Mouse (Mus musculus): Measurements from ENCODE around the gene Tctex1d2.
A peak's percentile ranks its signal among the peaks of the same experiment; 100 is the strongest.

Gene Tctex1d2

GRCm38 (mm10) chr16:32419517-32420483 is at the start of gene Tctex1d2:
Tctex1d2 (plus strand) TSS chr16:32419702.
- peak; percentile 96 for ATAC-seq (ENCODE audit: insufficient number of reproducible peaks, low FRiP score, low TSS enrichment)

GRCm38 (mm10) chr16:32371351-32371750 is 48.2 kb upstream of the Tctex1d2 start:
- no peak for ATAC-seq (ENCODE audit: insufficient number of reproducible peaks, low FRiP score, low TSS enrichment)

DNA sequence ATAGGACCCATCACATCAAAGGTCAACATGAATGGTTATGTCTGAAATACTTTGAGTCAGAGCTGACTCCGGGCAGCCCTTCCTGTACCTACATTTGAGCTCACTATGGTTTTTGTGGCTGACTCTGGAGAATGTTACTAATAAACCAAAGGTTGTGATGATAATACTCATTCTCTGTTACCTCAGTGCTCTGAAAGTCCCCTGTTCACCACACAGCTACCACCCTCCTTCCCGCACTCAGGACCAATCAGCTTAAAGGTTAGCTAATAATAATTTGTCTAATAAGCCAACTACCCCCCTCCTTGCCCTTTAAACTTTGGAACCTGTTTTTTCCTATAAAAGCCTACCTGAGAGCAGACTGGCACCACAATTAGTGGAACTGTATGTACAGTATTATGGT is 39.9 kb upstream of the Tctex1d2 start:
- no peak for ATAC-seq (ENCODE audit: insufficient number of reproducible peaks, low FRiP score, low TSS enrichment)

- ATAC-seq (ENCODE audit: insufficient number of reproducible peaks, low FRiP score, low TSS enrichment), result no peak
Measured at GRCm38 (mm10) chr16:32382901-32383300, 36.6 kb upstream of the Tctex1d2 start.

GRCm38 (mm10) chr16:32384885-32385284 is 34.6 kb upstream of the Tctex1d2 start:
- no peak for ATAC-seq (ENCODE audit: insufficient number of reproducible peaks, low FRiP score, low TSS enrichment)

DNA sequence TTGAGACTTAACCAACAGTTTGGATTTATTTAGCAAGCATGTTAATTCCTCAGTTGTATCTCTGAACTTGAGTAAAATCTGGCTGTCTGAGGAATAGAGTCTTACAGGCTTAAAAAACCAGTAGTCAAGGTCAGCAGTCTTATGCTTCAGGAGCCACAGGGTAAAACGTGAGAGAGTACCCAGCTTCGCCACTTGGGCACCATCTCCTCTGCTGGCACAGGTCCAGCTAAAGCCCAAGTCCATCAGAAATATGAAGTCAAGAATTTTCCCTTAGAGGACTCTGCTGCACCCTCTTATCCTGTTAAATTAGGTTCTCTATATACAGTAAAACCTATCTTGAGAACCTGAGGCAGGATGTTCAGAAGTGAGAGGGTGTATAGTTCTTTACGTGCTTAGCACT is 32.7 kb upstream of the Tctex1d2 start:
- no peak for ATAC-seq (ENCODE audit: insufficient number of reproducible peaks, low FRiP score, low TSS enrichment)

DNA sequence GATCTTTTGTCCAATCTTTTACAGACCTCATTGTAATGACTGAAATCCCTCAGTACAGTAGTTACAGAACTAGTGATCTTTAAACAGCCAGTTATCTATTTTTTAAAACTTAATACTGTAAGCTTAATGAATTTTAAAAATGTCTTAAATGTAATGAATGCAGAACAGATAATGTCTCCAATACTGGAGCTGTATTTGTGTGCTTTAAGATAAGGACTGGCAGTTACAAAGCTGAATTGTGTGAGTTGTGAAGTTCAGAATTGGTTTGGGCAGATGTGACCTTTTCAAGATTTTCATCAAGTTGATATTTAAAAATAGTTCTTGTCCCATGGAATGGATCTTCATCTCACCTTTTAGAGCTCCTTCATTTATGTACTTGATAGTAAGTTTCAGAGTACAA is 30.5 kb upstream of the Tctex1d2 start:
- no peak for ATAC-seq (ENCODE audit: insufficient number of reproducible peaks, low FRiP score, low TSS enrichment)

DNA sequence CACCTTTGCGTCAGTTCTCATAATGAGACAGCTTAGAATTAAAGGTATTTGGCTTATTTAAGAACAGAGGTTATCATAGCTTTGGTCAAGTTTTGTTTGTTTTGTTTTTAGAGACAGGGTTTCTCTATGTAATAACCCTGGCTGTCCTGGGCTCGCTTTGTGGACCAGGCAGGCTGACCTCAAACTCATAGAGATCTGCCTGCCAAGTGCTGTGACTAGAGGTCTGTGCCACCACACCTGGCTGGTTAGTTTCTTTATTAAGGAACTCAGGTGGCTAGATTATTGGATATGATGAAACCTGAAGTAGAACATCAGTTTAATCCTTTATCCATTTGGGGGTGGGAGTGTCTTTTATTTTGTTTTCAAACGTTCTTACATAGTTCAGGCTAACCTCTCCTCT is 29.7 kb upstream of the Tctex1d2 start:
- ATAC-seq (ENCODE audit: insufficient number of reproducible peaks, low FRiP score, low TSS enrichment), result no peak

- no peak for ATAC-seq (ENCODE audit: insufficient number of reproducible peaks, low FRiP score, low TSS enrichment)
Measured at GRCm38 (mm10) chr16:32390882-32391281, 28.6 kb upstream of the Tctex1d2 start.

GRCm38 (mm10) chr16:32395679-32396540 is 23.6 kb upstream of the Tctex1d2 start:
- no peak for ATAC-seq (ENCODE audit: insufficient number of reproducible peaks, low FRiP score, low TSS enrichment)

- ATAC-seq (ENCODE audit: insufficient number of reproducible peaks, low FRiP score, low TSS enrichment), result no peak
Measured at GRCm38 (mm10) chr16:32396541-32396835, 23.0 kb upstream of the Tctex1d2 start.

DNA sequence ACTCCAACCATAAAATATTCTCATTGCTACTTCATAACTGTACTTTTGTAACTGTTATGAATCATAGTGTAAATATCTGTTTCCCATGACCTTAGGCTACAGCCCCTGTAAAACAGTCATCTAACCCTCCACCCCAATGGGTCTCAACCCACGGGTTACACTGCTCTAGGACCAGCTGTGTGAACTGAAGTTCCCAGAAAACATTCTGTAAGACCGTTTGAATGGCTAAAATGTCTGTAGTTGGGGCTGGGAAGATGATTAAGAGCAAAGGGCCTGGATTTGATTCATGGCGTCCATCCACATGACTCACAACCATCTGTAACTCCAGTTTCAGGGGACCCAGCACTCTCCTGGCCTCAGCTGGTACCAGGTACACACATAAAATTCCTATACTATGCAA is 21.3 kb upstream of the Tctex1d2 start:
- ATAC-seq (ENCODE audit: insufficient number of reproducible peaks, low FRiP score, low TSS enrichment), result no peak

DNA sequence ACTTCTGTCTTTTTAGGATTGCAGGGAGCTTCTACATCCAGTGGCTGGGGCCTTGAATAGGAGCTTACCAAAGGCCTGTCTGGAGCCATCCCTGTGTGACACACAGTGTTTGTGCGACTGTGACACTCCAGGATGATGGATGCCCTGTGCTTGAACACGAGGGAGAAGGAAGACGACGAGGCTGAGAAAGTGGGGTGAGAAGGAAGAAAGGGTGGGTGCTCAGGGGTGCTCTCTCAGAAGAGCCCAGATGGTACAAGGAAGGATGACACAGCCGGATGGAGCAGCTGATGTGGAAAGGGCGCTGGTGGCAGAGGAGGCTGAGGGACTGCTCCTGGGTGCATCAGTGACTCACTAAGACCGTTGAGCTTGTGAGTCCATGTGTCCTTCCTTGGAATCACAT is 19.2 kb upstream of the Tctex1d2 start, which contains the start of gene Tm4sf19:
Gene Tm4sf19 (plus strand): TSS at position 240 of the 400 bp plus-strand sequence.
- ATAC-seq (ENCODE audit: insufficient number of reproducible peaks, low FRiP score, low TSS enrichment), result no peak

DNA sequence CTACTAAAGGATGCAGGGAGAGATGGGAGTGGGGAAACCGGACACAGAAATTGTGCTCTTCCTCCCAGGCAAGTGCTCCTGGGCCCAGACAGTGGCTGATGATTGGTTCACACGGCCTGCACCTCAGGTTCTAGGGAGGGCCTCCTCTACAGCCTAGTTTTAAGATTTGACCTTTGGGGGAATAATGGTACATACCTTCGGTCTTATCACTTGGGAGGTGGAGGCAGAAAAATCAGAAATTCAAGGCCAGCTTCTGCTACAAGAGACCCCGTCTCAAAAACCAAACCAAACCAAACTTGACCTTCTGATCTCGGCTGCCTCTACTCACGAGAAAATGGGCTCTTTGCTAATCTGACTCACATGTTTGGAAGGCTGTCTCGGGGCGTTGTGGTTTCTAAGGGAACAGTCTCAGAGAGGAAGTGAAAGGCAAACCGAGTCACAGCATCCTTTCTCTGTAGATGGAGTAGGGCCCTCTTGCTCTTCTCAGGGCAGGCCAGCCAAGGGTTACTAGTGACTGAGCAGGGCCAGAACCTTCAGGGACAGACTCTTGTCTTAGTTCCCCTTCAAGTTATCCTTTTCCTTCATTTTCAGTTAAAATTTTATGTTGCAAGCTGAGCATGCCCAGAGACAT is 18.1 kb upstream of the Tctex1d2 start:
- no peak for ATAC-seq (ENCODE audit: insufficient number of reproducible peaks, low FRiP score, low TSS enrichment)

DNA sequence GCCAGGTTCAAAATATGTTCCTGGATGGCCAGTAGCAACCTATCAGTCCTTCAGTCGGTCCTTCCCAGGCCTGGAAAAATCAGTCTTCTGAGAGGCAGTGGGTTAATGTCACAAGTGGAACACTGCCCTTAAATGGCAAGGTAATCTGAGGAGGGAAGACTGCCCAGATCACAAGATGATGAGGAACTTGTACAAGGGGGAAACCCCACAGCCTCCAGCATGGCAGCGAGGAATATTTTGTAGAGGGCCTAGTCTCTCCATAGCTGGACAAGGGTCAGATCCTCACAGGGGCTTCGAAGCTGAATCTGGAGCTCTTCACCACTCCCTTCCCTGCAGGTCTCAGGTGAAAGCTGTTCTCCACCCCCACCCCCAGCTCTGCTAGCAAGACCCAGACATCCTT is 16.7 kb upstream of the Tctex1d2 start:
- ATAC-seq (ENCODE audit: insufficient number of reproducible peaks, low FRiP score, low TSS enrichment), result no peak

- ATAC-seq (ENCODE audit: insufficient number of reproducible peaks, low FRiP score, low TSS enrichment), result no peak
Measured at GRCm38 (mm10) chr16:32405716-32406115, 13.8 kb upstream of the Tctex1d2 start.

- ATAC-seq (ENCODE audit: insufficient number of reproducible peaks, low FRiP score, low TSS enrichment), result no peak
Measured at GRCm38 (mm10) chr16:32406671-32407070, 12.8 kb upstream of the Tctex1d2 start.

DNA sequence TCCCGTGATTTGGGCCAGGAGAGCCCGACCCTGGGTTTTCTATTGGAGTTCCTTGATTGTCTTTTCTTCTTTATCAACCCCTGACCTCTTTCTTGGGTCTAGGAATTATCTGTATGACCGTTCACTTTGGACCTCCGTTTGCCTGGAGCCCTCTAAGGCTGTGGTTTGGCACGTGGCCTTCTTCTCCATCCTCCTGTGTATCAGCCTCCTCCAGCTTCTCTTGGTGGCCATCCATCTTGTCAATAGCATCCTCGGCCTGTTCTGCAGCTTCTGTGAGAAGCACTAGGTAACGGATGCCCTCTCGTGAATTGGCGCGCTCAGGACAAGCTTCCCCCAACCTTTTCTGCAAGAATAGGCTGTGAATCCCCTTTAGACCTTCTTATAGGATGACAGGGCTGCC is 11.8 kb upstream of the Tctex1d2 start:
- ATAC-seq (ENCODE audit: insufficient number of reproducible peaks, low FRiP score, low TSS enrichment), result no peak

- no peak for ATAC-seq (ENCODE audit: insufficient number of reproducible peaks, low FRiP score, low TSS enrichment)
Measured at GRCm38 (mm10) chr16:32417457-32417856, 2.0 kb upstream of the Tctex1d2 start.

DNA sequence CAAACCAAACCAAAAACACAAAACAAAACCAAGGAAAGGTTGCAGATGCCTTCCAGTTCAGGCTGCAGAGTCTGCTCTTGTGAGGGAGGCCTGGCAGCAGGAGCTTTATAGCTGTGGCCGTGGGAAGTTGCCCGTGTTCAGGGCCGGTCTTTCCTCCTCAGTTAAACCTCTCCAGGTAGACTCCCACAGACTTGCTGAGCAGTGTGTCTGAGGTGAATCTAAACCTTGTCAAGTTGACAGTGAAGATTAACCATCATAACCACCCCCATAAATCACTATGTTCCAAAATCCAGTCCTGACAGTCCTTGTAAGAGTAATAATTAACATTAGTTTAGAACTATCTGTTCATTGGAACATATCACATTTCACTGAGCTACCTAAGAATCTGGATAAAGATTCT is 8.0 kb downstream of the Tctex1d2 start:
- no peak for ATAC-seq (ENCODE audit: insufficient number of reproducible peaks, low FRiP score, low TSS enrichment)
